ENCODE assay signal across 13 mouse cellular contexts in the genomic region with DNA sequence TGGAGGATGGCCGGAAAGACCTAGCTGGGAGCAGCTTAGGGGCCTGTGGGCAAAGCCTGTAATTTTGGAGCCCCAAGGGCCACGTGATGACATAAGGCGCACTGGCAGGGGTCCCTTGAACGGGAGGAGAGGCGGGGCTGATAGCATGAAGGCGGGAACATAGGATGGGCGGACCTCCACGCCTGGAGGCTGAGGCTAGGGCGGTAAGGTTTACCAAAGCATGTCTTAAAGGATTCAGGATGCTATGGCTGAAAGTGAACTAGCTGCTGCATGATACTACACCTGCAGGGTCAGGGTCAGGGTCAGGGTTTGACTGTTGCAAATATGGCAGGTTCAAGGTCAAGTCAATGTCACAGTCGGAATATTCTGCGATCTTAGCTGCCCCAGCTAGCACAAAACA. TPM values are rescaled to one million over a fixed set of nuclear protein-coding genes. Genes with fewer than 3 reads are reported as not detected.
DNase-seq lines count a peak whose midpoint lies in the region; ATAC-seq and TF ChIP-seq lines count a peak whose summit lies in the region.
"Had no signal": no experiment of that assay in that cellular context is flagged by ENCODE, and none has a peak within 500 bp of the region (broad histone marks: within the 10 kb centered on the region; RNA-seq: fewer than 3 reads in every experiment).

No protein-coding gene starts in this region.

- no peaks in the 10 kb centered on the region for H3K27me3 ChIP-seq in intestine, embryonic 14.5 days (replicated peaks; ENCODE audit: control insufficient read depth, insufficient read depth, low read length)
- no peaks in the 10 kb centered on the region for H3K27me3 ChIP-seq in intestine, postnatal 0 days (replicated peaks; ENCODE audit: control insufficient read depth, insufficient read depth, low read length)
- H3K27me3 ChIP-seq in stomach, embryonic 14.5 days (ENCODE audit: control insufficient read depth, insufficient read depth, low read length), result no peaks in the 10 kb centered on the region
- no peaks in the 10 kb centered on the region for H3K27me3 ChIP-seq in stomach, postnatal 0 days (ENCODE audit: control insufficient read depth, insufficient read depth, low read length)
- no peaks in the 10 kb centered on the region for H3K27me3 ChIP-seq in hindbrain, embryonic 14.5 days (ENCODE audit: control insufficient read depth, insufficient read depth, low read length)
- H3K27me3 ChIP-seq: CH12.LX had no signal

- peak overlapping the region; percentile 13 for H3K4me2 ChIP-seq in intestine, embryonic 14.5 days (ENCODE audit: low read length)
- H3K4me2 ChIP-seq in intestine, postnatal 0 days (replicated peaks; ENCODE audit: low read depth), result no peak overlapping the region
- 0 out of 2 replicates have a peak overlapping the region, but pooled peaks have one; percentile 14 for H3K4me2 ChIP-seq in stomach, embryonic 14.5 days (replicated peaks; ENCODE audit: low read depth, low read length)
- H3K4me2 ChIP-seq in stomach, postnatal 0 days (replicated peaks; ENCODE audit: low read depth), result no peak overlapping the region
- H3K4me2 ChIP-seq in hindbrain, embryonic 14.5 days (replicated peaks), result peak overlapping the region; percentile 8; the same call in 1 of the 2 replicates

- no peaks in the 10 kb centered on the region for H3K9me3 ChIP-seq in intestine, embryonic 14.5 days (ENCODE audit: control insufficient read depth, low read length)
- no peaks in the 10 kb centered on the region for H3K9me3 ChIP-seq in intestine, postnatal 0 days (ENCODE audit: control insufficient read depth)
- no peaks in the 10 kb centered on the region for H3K9me3 ChIP-seq in stomach, embryonic 14.5 days (ENCODE audit: control insufficient read depth, low read depth, low read length)
- H3K9me3 ChIP-seq in stomach, postnatal 0 days (ENCODE audit: control insufficient read depth, low read length), result no peaks in the 10 kb centered on the region
- no peaks in the 10 kb centered on the region for H3K9me3 ChIP-seq in hindbrain, embryonic 14.5 days (ENCODE audit: control insufficient read depth, low read length)

- no peaks in the 10 kb centered on the region for H3K36me3 ChIP-seq in intestine, embryonic 14.5 days (ENCODE audit: control insufficient read depth, insufficient read depth, low read length)
- no peaks in the 10 kb centered on the region for H3K36me3 ChIP-seq in intestine, postnatal 0 days (ENCODE audit: control insufficient read depth, insufficient read depth)
- H3K36me3 ChIP-seq in stomach, embryonic 14.5 days (ENCODE audit: control insufficient read depth, insufficient read depth, low read length), result no peaks in the 10 kb centered on the region
- H3K36me3 ChIP-seq in stomach, postnatal 0 days (ENCODE audit: control insufficient read depth, insufficient read depth, low read length), result no peaks in the 10 kb centered on the region
- H3K36me3 ChIP-seq in hindbrain, embryonic 14.5 days (replicated peaks; ENCODE audit: control insufficient read depth, insufficient read depth), result no peaks in the 10 kb centered on the region

- no peaks in the 10 kb centered on the region for H3K4me1 ChIP-seq in intestine, embryonic 14.5 days (replicated peaks; ENCODE audit: control insufficient read depth, insufficient read depth, low read length)
- no peaks in the 10 kb centered on the region for H3K4me1 ChIP-seq in intestine, postnatal 0 days (replicated peaks; ENCODE audit: control insufficient read depth, insufficient read depth, low read length)
- H3K4me1 ChIP-seq in stomach, embryonic 14.5 days (ENCODE audit: control insufficient read depth, insufficient read depth, low read length), result no peaks in the 10 kb centered on the region
- no peaks in the 10 kb centered on the region for H3K4me1 ChIP-seq in stomach, postnatal 0 days (replicated peaks; ENCODE audit: control insufficient read depth, insufficient read depth)
- H3K4me1 ChIP-seq in hindbrain, embryonic 14.5 days (replicated peaks; ENCODE audit: control insufficient read depth, insufficient read depth, low read length), result no peaks in the 10 kb centered on the region

- no peak for ATAC-seq in intestine, embryonic 14.5 days (replicated peaks; ENCODE audit: low FRiP score, low TSS enrichment, low read depth)
- no peak for ATAC-seq in intestine, postnatal 0 days
- ATAC-seq in stomach, embryonic 14.5 days (ENCODE audit: insufficient number of reproducible peaks, insufficient read depth, low FRiP score, low read depth), result no peak
- no peak for ATAC-seq in stomach, postnatal 0 days (ENCODE audit: low FRiP score, low TSS enrichment)
- no peak for ATAC-seq in hindbrain, embryonic 14.5 days (ENCODE audit: low FRiP score)

- H3K9ac ChIP-seq in intestine, embryonic 14.5 days (ENCODE audit: low read length), result no peak overlapping the region
- H3K9ac ChIP-seq in intestine, postnatal 0 days (ENCODE audit: low read depth, low read length), result no peak overlapping the region
- H3K9ac ChIP-seq in stomach, embryonic 14.5 days (replicated peaks; ENCODE audit: low read depth, low read length), result 0 out of 2 replicates have a peak overlapping the region, but pooled peaks have one; percentile 1
- H3K9ac ChIP-seq in stomach, postnatal 0 days (ENCODE audit: low read length), result no peak overlapping the region
- no peak overlapping the region for H3K9ac ChIP-seq in hindbrain, embryonic 14.5 days

- H3K27ac ChIP-seq in intestine, embryonic 14.5 days (ENCODE audit: low read depth), result no peak overlapping the region
- H3K27ac ChIP-seq in intestine, postnatal 0 days (ENCODE audit: low read depth, low read length), result no peak overlapping the region
- H3K27ac ChIP-seq in stomach, embryonic 14.5 days (ENCODE audit: low read length), result no peak overlapping the region
- no peak overlapping the region for H3K27ac ChIP-seq in stomach, postnatal 0 days (replicated peaks)
- H3K27ac ChIP-seq in hindbrain, embryonic 14.5 days, result no peak overlapping the region

- no peak for TF ChIP-seq CTCF in intestine, postnatal 0 days (IDR thresholded peaks at IDR 0.05; ENCODE audit: low read depth)
- no peak for TF ChIP-seq CTCF in stomach, postnatal 0 days (IDR thresholded peaks at IDR 0.05; ENCODE audit: low read depth)

- DNase-seq in intestine, embryonic 14.5 days (ENCODE audit: low spot score), result no peak
- no peak for DNase-seq in stomach, postnatal 0 days (ENCODE audit: low spot score)
- no peak for DNase-seq in hindbrain, embryonic 14.5 days (ENCODE audit: low spot score)
- no peak for DNase-seq in layer of hippocampus, postnatal 36 days
- DNase-seq in left cerebral cortex, adult 11 months (ENCODE audit: low spot score), result no peak
- DNase-seq in natural killer cell, adult 2 months (ENCODE audit: low spot score in 2 of 2), result no peak
- DNase-seq: adrenal gland, adult 2 months had no signal

- H3K4me3 ChIP-seq in intestine, embryonic 14.5 days (ENCODE audit: low read depth, low read length), result no peak overlapping the region
- no peak overlapping the region for H3K4me3 ChIP-seq in intestine, postnatal 0 days (ENCODE audit: low read depth, low read length)
- H3K4me3 ChIP-seq in stomach, embryonic 14.5 days (ENCODE audit: low read depth, low read length), result no peak overlapping the region
- H3K4me3 ChIP-seq in stomach, postnatal 0 days (ENCODE audit: low read depth, low read length), result no peak overlapping the region
- no peak overlapping the region for H3K4me3 ChIP-seq in hindbrain, embryonic 14.5 days (replicated peaks; ENCODE audit: low read length)

- TF ChIP-seq EP300 in stomach, postnatal 0 days (optimal IDR thresholded peaks at IDR 0.05), result no peak

- 65% methylated on average over 11 of the region's 11 CpGs for WGBS in intestine, embryonic 14.5 days
- 63% methylated on average over 11 of the region's 11 CpGs for WGBS in intestine, postnatal 0 days
- WGBS in stomach, embryonic 14.5 days, result 51% methylated on average over 11 of the region's 11 CpGs
- WGBS in stomach, postnatal 0 days, result 57% methylated on average over 11 of the region's 11 CpGs
- WGBS in hindbrain, embryonic 14.5 days, result 68% methylated on average over 11 of the region's 11 CpGs

RNA-seq across cellular contexts. Expression of gene Pdcd1, which starts 28.8 kb away (rescaled TPM):
- 0.20 and 0.42 TPM in 2 replicates for polyA plus RNA-seq in intestine, embryonic 14.5 days (2014; fragmentation: Nextera tagmentation; extraction: Ambion mirVana)
- 0.09 and 0.14 TPM in 2 replicates for polyA plus RNA-seq in intestine, postnatal 0 days (2015; fragmentation: Nextera tagmentation; extraction: Ambion mirVana)
- polyA plus RNA-seq in stomach, embryonic 14.5 days (2014; fragmentation: Nextera tagmentation; extraction: Ambion mirVana), result not detected in 2 replicates
- polyA plus RNA-seq in stomach, postnatal 0 days (2015; fragmentation: Nextera tagmentation; extraction: Ambion mirVana), result 0.05 TPM in 1 of 2 replicates, not detected in the other
- polyA plus RNA-seq in hindbrain, embryonic 14.5 days (2014; fragmentation: Nextera tagmentation; extraction: Ambion mirVana), result not detected in 2 replicates
- not detected for total RNA-seq in layer of hippocampus, postnatal 36 days (2021)
- total RNA-seq: gastrocnemius, adult 18-20 months; megakaryocyte progenitor cell, adult 5-6 weeks had no signal
- polyA plus RNA-seq: embryonic facial prominence, embryonic 11.5 days had no signal

Comparison
In these comparisons a context has a peak if more than half of its experiments do, and no peak if none do; other contexts are left out.
1. H3K4me2 ChIP-seq: peak in intestine, embryonic 14.5 days (single experiment), stomach, embryonic 14.5 days (single experiment) and hindbrain, embryonic 14.5 days (single experiment); none in intestine, postnatal 0 days (single experiment) and stomach, postnatal 0 days (single experiment).